Mouse (Mus musculus): ENCODE measurements at regions not wholly inside any gene's neighbourhood (a gene's known extent, or its start where the extent isn't known, plus 50 kb on each side); places are given as distances from the start of the nearest gene placed in this dataset.

DNA sequence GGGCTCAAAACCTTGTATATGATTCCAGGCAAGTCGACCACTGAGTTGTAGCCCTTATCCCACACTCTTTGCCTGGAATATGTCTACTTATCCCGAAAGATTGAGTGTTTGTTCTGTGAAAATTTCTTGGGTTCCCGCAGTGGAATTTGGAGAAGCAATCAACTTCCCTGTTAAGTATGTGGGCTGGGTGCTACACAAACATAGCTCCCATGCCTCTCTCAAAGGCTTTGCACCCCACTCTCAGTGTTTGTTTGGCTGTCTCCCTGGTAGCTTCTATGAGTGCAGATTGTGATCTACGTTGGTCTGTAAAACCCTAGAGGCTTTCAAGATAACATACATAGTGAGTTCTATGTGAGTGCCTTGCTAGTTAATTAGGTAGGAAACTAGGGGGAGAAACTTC is 1184.2 kb downstream of the 4930447A16Rik start:
- ATAC-seq: no peak

Measured in activated CD4-positive, CD25-positive, alpha-beta regulatory T cell, adult 4 months (primary cell).